Mouse (Mus musculus): ENCODE results near the gene Zfp385c. TPM values are rescaled to one million over a fixed set of nuclear protein-coding genes. Genes with fewer than 3 reads are reported as not detected.

Zfp385c gene
- polyA plus RNA-seq, 1 experiment from 2014 or later, result 1.7 TPM

- H3K4me1 ChIP-seq (ENCODE audit: control insufficient read depth, insufficient read depth, low read length), result 0 out of 2 replicates have a peak, but pooled peaks cover 5% of the 10 kb centered on the region
- 6% methylated on average over 1 of the region's 1 CpGs for WGBS
These were observed 46.0 kb downstream of the Zfp385c start for GRCm38 (mm10) chr11:100646265-100646664.

GRCm38 (mm10) chr11:100643612-100644575 lies 48.4 kb downstream of the Zfp385c start:
- Histone ChIP-seq H3K9me3 (ENCODE audit: control insufficient read depth, low read length) (no peaks in the 10 kb centered on the region), H3K4me2 (ENCODE audit: low read depth, low read length) (no peak overlapping the region), H3K4me1 (ENCODE audit: control insufficient read depth, insufficient read depth, low read length) (0 out of 2 replicates have a peak, but pooled peaks cover 5% of the 10 kb centered on the region), H3K9ac (ENCODE audit: low read depth, low read length) (peak overlapping the region; percentile 30), H3K27ac (replicated peaks; ENCODE audit: low read depth, low read length) (no peak overlapping the region), H3K36me3 (ENCODE audit: control insufficient read depth, insufficient read depth, low read length) (no peaks in the 10 kb centered on the region), H3K4me3 (ENCODE audit: low read depth, low read length) (no peak overlapping the region), H3K27me3 (replicated peaks; ENCODE audit: control insufficient read depth, insufficient read depth, low read length) (peaks cover 19% of the 10 kb centered on the region)
- WGBS, result 62% methylated on average over 15 of the region's 15 CpGs
- ATAC-seq (ENCODE audit: low read depth), result 0 out of 2 replicates have a peak, but pooled peaks have one; percentile 16
- peak; percentile 64 for DNase-seq (ENCODE audit: low spot score)

More at GRCm38 (mm10) chr11:100646265-100646664, 46.0 kb downstream of the Zfp385c start:
- H3K4me2 ChIP-seq (ENCODE audit: low read depth, low read length), result no peak overlapping the region
- H3K9ac ChIP-seq (ENCODE audit: low read depth, low read length), result no peak overlapping the region
- no peak overlapping the region for H3K27ac ChIP-seq (replicated peaks; ENCODE audit: low read depth, low read length)
- ATAC-seq (ENCODE audit: low read depth) (no peak), DNase-seq (ENCODE audit: low spot score) (no peak)
- H3K4me3 ChIP-seq (ENCODE audit: low read depth, low read length), result no peak overlapping the region
- peaks cover 13% of the 10 kb centered on the region for H3K27me3 ChIP-seq (replicated peaks; ENCODE audit: control insufficient read depth, insufficient read depth, low read length)
- no peaks in the 10 kb centered on the region for H3K9me3 ChIP-seq (ENCODE audit: control insufficient read depth, low read length)
- no peaks in the 10 kb centered on the region for H3K36me3 ChIP-seq (ENCODE audit: control insufficient read depth, insufficient read depth, low read length)

DNA sequence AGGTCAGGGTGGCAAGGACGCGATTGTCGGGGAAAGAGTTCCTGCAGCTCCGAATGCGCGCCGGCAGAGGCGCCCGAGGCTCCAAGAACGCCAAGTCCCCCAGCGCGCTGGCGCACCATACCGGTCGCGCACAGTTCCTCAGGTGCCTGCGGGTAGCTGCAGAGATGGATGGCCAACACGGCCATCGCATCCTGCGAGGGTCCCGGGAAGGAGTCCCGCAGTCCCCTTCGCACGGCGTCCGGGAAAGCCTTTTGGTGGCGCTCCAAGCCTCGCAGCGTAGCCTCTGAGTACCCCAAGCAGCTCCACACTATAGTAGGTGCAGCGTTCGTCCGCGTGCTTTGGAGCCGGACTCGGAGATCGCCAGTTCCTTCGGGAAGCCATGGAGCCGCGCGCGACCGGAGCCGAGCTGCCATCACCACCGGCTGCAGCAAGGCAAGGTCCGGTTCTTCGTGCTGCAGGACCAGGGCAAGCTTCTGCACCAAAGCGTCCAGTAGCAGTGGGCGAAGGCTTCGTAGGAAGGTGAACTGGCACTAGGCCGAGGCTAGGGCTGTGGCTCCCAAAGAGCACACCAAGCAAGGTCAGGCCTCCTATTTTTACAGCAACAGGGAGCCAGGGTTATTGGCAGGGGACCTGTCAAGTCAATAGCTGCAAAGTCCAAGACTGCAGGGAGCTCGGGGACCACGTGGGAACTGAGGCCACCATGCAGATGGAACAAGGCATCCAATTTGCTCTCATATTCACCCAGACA lies 51.9 kb downstream of the Zfp385c start:
- 0 out of 2 replicates have a peak, but pooled peaks cover 5% of the 10 kb centered on the region for H3K4me1 ChIP-seq (ENCODE audit: control insufficient read depth, insufficient read depth, low read length)
- H3K27ac ChIP-seq (replicated peaks; ENCODE audit: low read depth, low read length), result no peak overlapping the region
- ATAC-seq (ENCODE audit: low read depth), result peak; percentile 59; the same call in 1 of the 2 replicates
- peak overlapping the region; percentile 38 for H3K4me3 ChIP-seq (ENCODE audit: low read depth, low read length)
- no peaks in the 10 kb centered on the region for H3K9me3 ChIP-seq (ENCODE audit: control insufficient read depth, low read length)
- peak; percentile 70 for DNase-seq (ENCODE audit: low spot score)
- H3K27me3 ChIP-seq (replicated peaks; ENCODE audit: control insufficient read depth, insufficient read depth, low read length), result peaks cover 19% of the 10 kb centered on the region
- peak overlapping the region; percentile 54 for H3K9ac ChIP-seq (ENCODE audit: low read depth, low read length)
- no peaks in the 10 kb centered on the region for H3K36me3 ChIP-seq (ENCODE audit: control insufficient read depth, insufficient read depth, low read length)
- WGBS, result 9% methylated on average over 37 of the region's 52 CpGs
- H3K4me2 ChIP-seq (ENCODE audit: low read depth, low read length), result peak overlapping the region; percentile 72

GRCm38 (mm10) chr11:100634530-100634929 lies 57.7 kb downstream of the Zfp385c start:
- peaks cover 5% of the 10 kb centered on the region for H3K27me3 ChIP-seq (replicated peaks; ENCODE audit: control insufficient read depth, insufficient read depth, low read length)
- H3K9ac ChIP-seq (ENCODE audit: low read depth, low read length), result no peak overlapping the region
- no peaks in the 10 kb centered on the region for H3K9me3 ChIP-seq (ENCODE audit: control insufficient read depth, low read length)
- no peak overlapping the region for H3K4me2 ChIP-seq (ENCODE audit: low read depth, low read length)
- H3K27ac ChIP-seq (replicated peaks; ENCODE audit: low read depth, low read length), result no peak overlapping the region
- WGBS, result 66% methylated on average over 7 of the region's 7 CpGs
- DNase-seq (ENCODE audit: low spot score) (no peak), ATAC-seq (ENCODE audit: low read depth) (no peak)
- H3K4me1 ChIP-seq (ENCODE audit: control insufficient read depth, insufficient read depth, low read length), result no peaks in the 10 kb centered on the region
- H3K36me3 ChIP-seq (ENCODE audit: control insufficient read depth, insufficient read depth, low read length), result no peaks in the 10 kb centered on the region
- H3K4me3 ChIP-seq (ENCODE audit: low read depth, low read length), result no peak overlapping the region

- Histone ChIP-seq H3K27me3 (replicated peaks; ENCODE audit: control insufficient read depth, insufficient read depth, low read length) (no peaks in the 10 kb centered on the region), H3K4me3 (ENCODE audit: low read depth, low read length) (no peak overlapping the region), H3K9me3 (ENCODE audit: control insufficient read depth, low read length) (no peaks in the 10 kb centered on the region), H3K36me3 (ENCODE audit: control insufficient read depth, insufficient read depth, low read length) (peaks cover 28% of the 10 kb centered on the region; the same call in 1 of the 2 replicates), H3K27ac (replicated peaks; ENCODE audit: low read depth, low read length) (0 out of 2 replicates have a peak overlapping the region, but pooled peaks have one; percentile 33), H3K4me1 (ENCODE audit: control insufficient read depth, insufficient read depth, low read length) (peaks cover 3% of the 10 kb centered on the region), H3K4me2 (ENCODE audit: low read depth, low read length) (no peak overlapping the region), H3K9ac (ENCODE audit: low read depth, low read length) (peak overlapping the region; percentile 6; the same call in 1 of the 2 replicates)
- WGBS, result 54% methylated on average over 12 of the region's 13 CpGs
- DNase-seq (ENCODE audit: low spot score) (peak; percentile 33), ATAC-seq (ENCODE audit: low read depth) (no peak)
These were observed 63.3 kb downstream of the Zfp385c start for GRCm38 (mm10) chr11:100628862-100629352.

DNA sequence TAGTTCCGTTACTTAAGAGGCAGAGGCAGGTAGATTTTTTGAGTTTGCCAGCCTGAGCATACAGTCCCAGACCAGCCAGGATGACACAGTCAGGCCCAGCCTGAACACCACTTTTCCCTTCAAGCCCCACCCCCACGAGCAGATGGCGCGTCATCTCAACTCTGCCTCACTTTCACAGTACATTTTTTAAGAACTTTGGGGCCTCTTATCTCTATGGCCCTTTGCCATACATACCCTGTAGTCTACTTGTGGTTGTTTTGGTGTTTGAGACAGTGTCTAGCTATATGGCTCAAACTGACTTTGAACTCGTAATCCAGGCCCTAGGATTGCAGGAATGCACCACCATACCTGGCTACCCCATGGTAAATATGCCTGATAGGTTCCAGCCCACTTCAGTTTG lies 64.2 kb downstream of the Zfp385c start:
- DNase-seq (ENCODE audit: low spot score), result no peak
- WGBS, result 86% methylated on average over 5 of the region's 5 CpGs
- Histone ChIP-seq H3K4me2 (ENCODE audit: low read depth, low read length) (no peak overlapping the region), H3K4me3 (ENCODE audit: low read depth, low read length) (no peak overlapping the region), H3K9ac (ENCODE audit: low read depth, low read length) (no peak overlapping the region), H3K27me3 (replicated peaks; ENCODE audit: control insufficient read depth, insufficient read depth, low read length) (no peaks in the 10 kb centered on the region), H3K27ac (replicated peaks; ENCODE audit: low read depth, low read length) (no peak overlapping the region), H3K36me3 (ENCODE audit: control insufficient read depth, insufficient read depth, low read length) (peaks cover 28% of the 10 kb centered on the region; the same call in 1 of the 2 replicates), H3K4me1 (ENCODE audit: control insufficient read depth, insufficient read depth, low read length) (peaks cover 7% of the 10 kb centered on the region), H3K9me3 (ENCODE audit: control insufficient read depth, low read length) (no peaks in the 10 kb centered on the region)
- ATAC-seq (ENCODE audit: low read depth), result no peak

DNA sequence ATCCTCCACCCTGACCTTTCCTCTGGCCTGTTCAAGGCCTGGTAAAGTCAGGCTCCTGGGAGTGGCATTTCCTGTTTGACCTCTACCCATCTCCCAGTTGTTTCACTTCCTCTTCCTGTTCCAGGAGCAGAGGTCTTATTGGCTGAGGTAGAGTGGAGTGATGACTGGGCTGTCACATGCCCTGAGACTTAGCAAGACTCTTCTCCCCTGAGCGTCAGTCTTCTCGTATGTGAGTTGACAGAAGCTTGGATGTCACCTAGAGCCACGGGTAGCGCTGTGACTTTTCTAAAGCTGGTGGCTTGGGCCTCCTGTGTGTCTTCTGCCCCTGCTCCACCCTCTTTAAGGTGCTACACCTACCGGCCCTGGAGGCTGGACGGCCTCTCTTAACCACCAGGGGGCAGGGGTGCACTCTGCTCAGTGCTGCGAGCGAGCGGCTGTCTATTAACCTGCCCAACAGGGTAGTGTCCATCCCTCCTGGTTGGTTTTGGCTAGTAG lies 65.5 kb downstream of the Zfp385c start:
- Histone ChIP-seq H3K9ac (ENCODE audit: low read depth, low read length) (no peak overlapping the region), H3K27me3 (replicated peaks; ENCODE audit: control insufficient read depth, insufficient read depth, low read length) (no peaks in the 10 kb centered on the region), H3K36me3 (ENCODE audit: control insufficient read depth, insufficient read depth, low read length) (peaks cover 28% of the 10 kb centered on the region; the same call in 1 of the 2 replicates), H3K4me3 (ENCODE audit: low read depth, low read length) (no peak overlapping the region), H3K4me1 (ENCODE audit: control insufficient read depth, insufficient read depth, low read length) (peaks cover 7% of the 10 kb centered on the region), H3K9me3 (ENCODE audit: control insufficient read depth, low read length) (no peaks in the 10 kb centered on the region), H3K27ac (replicated peaks; ENCODE audit: low read depth, low read length) (no peak overlapping the region), H3K4me2 (ENCODE audit: low read depth, low read length) (no peak overlapping the region)
- DNase-seq (ENCODE audit: low spot score) (peak; percentile 58), ATAC-seq (ENCODE audit: low read depth) (0 out of 2 replicates have a peak, but pooled peaks have one; percentile 45)
- 25% methylated on average over 9 of the region's 9 CpGs for WGBS

Measured in embryonic facial prominence, embryonic 14.5 days (tissue).